Mouse (Mus musculus) ZHBTc4 (cell line): ENCODE measurements at regions not wholly inside any gene's neighbourhood (a gene's known extent, or its start where the extent isn't known, plus 50 kb on each side); places are given as distances from the start of the nearest gene placed in this dataset.

Source experiments
- DNase-seq: peaks from one replicate; pipeline ENCODE4 v3.0.0-alpha.2; 2011; ENCODE audit warnings: low read depth, low spot score

GRCm38 (mm10) chr14:79854216-79854615, 83.1 kb upstream of the Pcdh8 start:
- DNase-seq, result no peak

GRCm38 (mm10) chr14:79852683-79853082, 81.6 kb upstream of the Pcdh8 start:
- DNase-seq, result no peak

GRCm38 (mm10) chr14:79851795-79852194, 80.7 kb upstream of the Pcdh8 start:
- DNase-seq, result no peak

DNA sequence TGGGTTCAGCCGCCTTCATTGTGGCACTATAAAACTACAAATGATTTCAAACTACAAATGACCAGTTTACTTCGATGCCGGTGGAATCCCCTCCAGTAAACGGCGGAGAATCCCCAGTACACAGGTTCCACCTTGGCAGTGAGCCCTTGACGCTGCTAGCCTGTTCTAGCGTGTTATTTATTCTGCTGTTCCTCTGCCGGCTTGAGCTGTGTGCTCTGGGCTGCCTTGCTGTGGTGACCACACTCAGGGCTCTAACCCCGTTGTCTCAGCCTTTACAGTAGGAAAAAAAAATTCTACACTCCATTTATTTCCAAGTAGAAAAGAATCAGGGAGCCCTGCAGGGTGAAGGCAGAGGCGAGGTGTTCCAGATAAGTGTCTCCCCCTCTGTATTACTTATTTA, 80.1 kb upstream of the Pcdh8 start:
- no peak for DNase-seq

DNA sequence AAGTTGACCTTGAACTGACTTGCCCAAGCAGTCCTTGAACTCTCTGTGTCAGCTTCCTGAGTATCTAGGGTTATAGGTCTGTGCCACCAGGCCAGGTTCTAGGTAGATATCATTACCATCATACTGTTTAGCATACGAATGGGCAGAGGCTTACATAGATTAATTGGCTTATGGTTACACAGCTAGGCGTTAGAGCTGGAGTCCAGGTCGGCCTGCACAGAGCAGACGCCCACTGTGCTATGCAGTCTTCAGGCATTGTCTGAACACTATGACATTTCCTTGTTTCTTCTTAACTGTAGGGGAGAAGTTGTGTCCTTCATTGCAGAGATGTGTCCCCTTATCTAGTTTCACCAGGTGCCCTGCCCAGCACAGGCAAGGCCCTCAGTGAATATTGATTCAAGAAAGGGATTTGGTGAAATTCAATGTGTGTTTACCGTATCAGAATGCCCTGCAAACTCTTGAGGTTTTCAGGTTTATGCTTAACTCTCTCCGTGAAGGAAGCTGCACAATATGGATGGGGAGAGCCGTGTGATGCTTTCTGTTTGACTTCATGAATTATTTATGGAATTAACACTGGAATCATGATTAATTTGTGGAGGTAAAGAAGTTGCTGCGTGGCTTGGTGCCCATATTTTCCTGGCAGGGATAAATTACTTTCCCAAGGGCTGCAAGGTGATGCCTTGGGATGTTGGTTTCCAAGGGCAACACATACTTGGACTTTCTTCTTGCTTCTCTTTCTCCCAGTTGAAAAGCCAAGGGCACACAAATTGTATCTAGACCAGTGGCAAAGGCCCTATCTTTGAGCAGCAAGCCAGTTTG, 78.7 kb upstream of the Pcdh8 start:
- no peak for DNase-seq

GRCm38 (mm10) chr14:79848116-79848515, 77.0 kb upstream of the Pcdh8 start:
- no peak for DNase-seq

DNA sequence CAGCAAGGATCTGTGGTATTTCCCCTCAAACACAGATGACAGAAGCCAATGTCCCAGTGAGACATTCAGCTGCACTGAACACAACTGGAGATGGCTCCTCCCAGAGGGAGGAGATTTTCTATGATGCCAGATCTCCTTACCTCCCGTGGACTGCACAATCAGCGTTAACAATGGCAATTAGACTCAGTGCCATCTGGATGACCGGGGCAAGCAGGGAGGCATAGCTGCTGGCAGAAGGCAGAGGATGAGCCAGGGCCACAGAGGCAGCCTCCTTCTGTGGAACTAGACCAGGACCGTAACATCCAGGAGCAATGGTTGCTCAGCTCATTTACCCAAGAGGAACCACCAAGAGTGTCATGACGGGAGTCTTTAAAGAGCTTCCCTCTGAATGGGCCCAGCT, 73.2 kb upstream of the Pcdh8 start:
- no peak for DNase-seq

- DNase-seq, result peak; percentile 25
These were observed 72.0 kb upstream of the Pcdh8 start for GRCm38 (mm10) chr14:79843135-79843550.

DNA sequence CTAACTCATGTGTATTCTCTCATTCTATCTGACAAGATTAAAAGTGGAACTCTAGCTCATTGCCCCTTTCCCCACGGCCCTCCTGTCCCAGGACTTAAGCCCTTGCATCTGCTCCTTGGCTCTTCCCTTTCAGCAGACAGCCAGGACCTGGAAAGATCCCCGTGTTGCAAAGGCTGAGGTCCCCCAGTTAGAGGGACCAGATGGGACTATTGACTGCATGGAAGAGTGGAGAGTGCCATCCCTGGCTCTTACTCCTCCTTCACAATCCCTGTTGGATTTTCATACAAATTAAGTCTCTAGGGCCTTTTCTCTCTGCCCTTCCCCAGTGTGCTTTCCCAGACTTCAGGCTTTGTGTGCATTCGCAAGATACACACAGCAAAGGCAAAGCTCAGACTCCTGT, 71.6 kb upstream of the Pcdh8 start:
- DNase-seq, result no peak

DNA sequence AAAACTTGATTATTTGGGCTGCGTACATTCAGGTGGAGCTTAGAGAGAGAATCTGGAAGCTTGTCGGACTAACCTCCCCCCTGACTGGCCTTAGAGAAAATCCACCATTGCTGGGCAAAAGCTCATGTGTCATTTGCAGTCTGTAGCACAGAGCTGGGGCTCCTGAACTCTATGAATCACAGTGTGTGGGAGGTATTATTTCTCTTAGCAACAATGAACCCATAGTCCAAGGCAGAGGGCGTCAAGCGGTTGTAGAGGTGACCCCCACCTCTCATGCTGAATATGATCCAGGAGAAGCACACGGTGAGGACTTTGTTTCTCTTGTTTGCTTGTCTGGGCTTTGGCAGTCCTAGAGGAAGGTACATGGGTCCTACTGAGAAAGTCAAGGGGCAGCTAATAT, 66.0 kb upstream of the Pcdh8 start:
- DNase-seq, result no peak

DNA sequence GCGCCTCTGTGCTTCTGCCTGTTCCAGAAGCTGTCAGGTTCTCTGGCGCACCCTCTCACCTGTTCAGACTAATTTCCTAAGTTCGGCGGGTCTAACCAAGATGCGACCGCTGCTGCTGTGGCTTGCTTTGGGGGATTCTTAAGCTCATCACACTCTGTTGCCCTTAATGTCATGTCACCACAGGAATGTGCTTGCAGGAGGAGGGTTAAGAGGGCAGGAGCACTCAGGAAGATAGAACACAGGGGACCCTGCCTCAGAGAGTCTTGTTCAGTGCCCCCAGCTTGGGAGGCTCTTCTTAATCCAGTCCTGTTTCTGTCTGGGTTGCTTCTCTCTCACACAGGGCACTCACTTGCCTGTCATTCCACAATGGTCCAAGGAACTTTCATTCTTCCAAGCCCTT, 65.1 kb upstream of the Pcdh8 start:
- DNase-seq, result peak; percentile 32

GRCm38 (mm10) chr14:79824670-79825446, 53.7 kb upstream of the Pcdh8 start:
- no peak for DNase-seq

- no peak for DNase-seq
These were observed 51.5 kb upstream of the Pcdh8 start for GRCm38 (mm10) chr14:79822453-79823117.

GRCm38 (mm10) chr14:79822011-79822435, 50.9 kb upstream of the Pcdh8 start:
- DNase-seq, result no peak

DNA sequence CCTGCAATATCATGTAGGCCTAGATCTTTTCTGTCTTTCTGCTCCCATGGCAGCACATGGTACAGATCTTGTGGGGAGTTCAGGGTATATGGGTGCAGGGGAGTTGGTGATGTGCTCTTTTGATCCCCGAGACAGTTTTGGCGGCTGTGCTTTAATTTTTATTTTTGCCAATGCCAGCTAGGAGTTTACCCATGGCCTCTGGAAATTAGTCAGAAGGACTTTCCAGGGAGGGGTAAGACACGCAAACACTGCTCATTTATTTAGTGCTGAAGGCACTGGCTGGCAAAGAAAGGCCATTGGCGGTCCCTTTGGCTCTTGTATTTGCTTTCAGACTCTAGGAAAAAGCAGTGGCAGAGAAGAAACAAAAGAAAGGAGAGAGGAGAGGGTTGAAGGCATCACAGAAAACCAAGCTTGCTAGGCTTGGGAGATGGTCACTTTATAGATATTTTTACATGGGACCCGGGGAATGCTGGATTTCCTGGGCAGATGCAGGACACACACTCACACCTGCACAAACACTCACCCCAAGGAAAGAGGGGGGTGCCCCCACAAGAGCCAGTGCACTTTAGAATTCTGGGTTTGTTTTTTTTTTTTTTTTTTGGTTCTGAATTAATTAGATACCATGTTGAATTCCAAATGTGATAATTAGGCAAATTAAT, 50.4 kb upstream of the Pcdh8 start:
- no peak for DNase-seq
